Mouse (Mus musculus): ENCODE measurements around the gene Emilin2.

Emilin2 gene

GRCm38 (mm10) chr17:71264739-71265138 is 47.0 kb downstream of the Emilin2 start:
- no peak for DNase-seq (ENCODE audit: low spot score in 2 of 2)

GRCm38 (mm10) chr17:71263136-71263535 is 48.6 kb downstream of the Emilin2 start:
- no peak for DNase-seq (ENCODE audit: low spot score in 2 of 2)

GRCm38 (mm10) chr17:71260658-71261057 is 51.1 kb downstream of the Emilin2 start:
- no peak for DNase-seq (ENCODE audit: low spot score in 2 of 2)

- no peak for DNase-seq (ENCODE audit: low spot score in 2 of 2)
Measured at GRCm38 (mm10) chr17:71259727-71260126, 52.1 kb downstream of the Emilin2 start.

- DNase-seq (ENCODE audit: low spot score in 2 of 2) = no peak
Measured at GRCm38 (mm10) chr17:71256806-71257536, 54.8 kb downstream of the Emilin2 start.

GRCm38 (mm10) chr17:71256068-71256615 is 55.6 kb downstream of the Emilin2 start:
- DNase-seq (ENCODE audit: low spot score in 2 of 2) = no peak

- DNase-seq (ENCODE audit: low spot score in 2 of 2) = no peak
Measured at GRCm38 (mm10) chr17:71254736-71255135, 57.0 kb downstream of the Emilin2 start.

GRCm38 (mm10) chr17:71254106-71254505 is 57.7 kb downstream of the Emilin2 start:
- no peak for DNase-seq (ENCODE audit: low spot score in 2 of 2)

GRCm38 (mm10) chr17:71253391-71253790 is 58.4 kb downstream of the Emilin2 start:
- no peak for DNase-seq (ENCODE audit: low spot score in 2 of 2)

- DNase-seq (ENCODE audit: low spot score in 2 of 2) = peak in 1 of 2 experiments; percentile 5
Measured at GRCm38 (mm10) chr17:71252101-71252500, 59.7 kb downstream of the Emilin2 start.

- DNase-seq (ENCODE audit: low spot score in 2 of 2) = peak in 1 of 2 experiments; percentile 3
Measured at GRCm38 (mm10) chr17:71251601-71252001, 60.2 kb downstream of the Emilin2 start.

- no peak for DNase-seq (ENCODE audit: low spot score in 2 of 2)
Measured at GRCm38 (mm10) chr17:71250819-71251600, 60.8 kb downstream of the Emilin2 start.

GRCm38 (mm10) chr17:71250046-71250445 is 61.7 kb downstream of the Emilin2 start:
- DNase-seq (ENCODE audit: low spot score in 2 of 2) = no peak

GRCm38 (mm10) chr17:71248963-71249362 is 62.8 kb downstream of the Emilin2 start:
- DNase-seq (ENCODE audit: low spot score in 2 of 2) = no peak

- DNase-seq (ENCODE audit: low spot score in 2 of 2) = no peak
Measured at GRCm38 (mm10) chr17:71246022-71246421, 65.8 kb downstream of the Emilin2 start.

- DNase-seq (ENCODE audit: low spot score in 2 of 2) = no peak
Measured at GRCm38 (mm10) chr17:71245133-71245532, 66.6 kb downstream of the Emilin2 start.

GRCm38 (mm10) chr17:71242666-71243065 is 69.1 kb downstream of the Emilin2 start:
- no peak for DNase-seq (ENCODE audit: low spot score in 2 of 2)

GRCm38 (mm10) chr17:71240811-71241210 is 71.0 kb downstream of the Emilin2 start:
- DNase-seq (ENCODE audit: low spot score in 2 of 2) = no peak

- DNase-seq (ENCODE audit: low spot score in 2 of 2) = no peak
Measured at GRCm38 (mm10) chr17:71238494-71238893, 73.3 kb downstream of the Emilin2 start.

GRCm38 (mm10) chr17:71235229-71235958 is 76.4 kb downstream of the Emilin2 start:
- DNase-seq (ENCODE audit: low spot score in 2 of 2) = no peak

GRCm38 (mm10) chr17:71234041-71234594 is 77.7 kb downstream of the Emilin2 start:
- no peak for DNase-seq (ENCODE audit: low spot score in 2 of 2)

GRCm38 (mm10) chr17:71233210-71233609 is 78.6 kb downstream of the Emilin2 start:
- no peak for DNase-seq (ENCODE audit: low spot score in 2 of 2)
